Mouse (Mus musculus): ENCODE measurements at regions not wholly inside any gene's neighbourhood (a gene's known extent, or its start where the extent isn't known, plus 50 kb on each side); places are given as distances from the start of the nearest gene placed in this dataset.
"Not testable (repeated sequence)": the region's sequence is repeated elsewhere in the genome, so short reads cannot be mapped to it uniquely, and the experiment has no call there.

DNA sequence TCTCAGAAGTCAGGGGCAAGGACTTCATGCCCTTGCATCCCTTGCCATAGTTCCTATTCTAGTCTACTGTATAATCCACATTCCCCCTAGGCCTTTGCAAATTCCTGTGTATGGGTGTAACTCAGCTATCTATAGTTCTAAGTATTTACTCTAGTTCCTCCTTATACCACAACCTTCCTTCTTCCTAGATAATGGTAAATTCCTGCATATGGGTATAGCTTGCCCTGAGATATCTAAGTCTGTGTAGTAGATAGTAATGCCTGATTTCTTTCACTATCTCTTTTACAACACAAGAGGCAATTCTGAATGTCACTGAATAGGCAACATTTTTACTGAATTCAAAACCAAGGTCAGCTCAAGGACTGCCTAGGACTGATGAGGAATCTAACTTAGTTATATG, 1000.2 kb downstream of the Kcnt2 start:
- DNase-seq (ENCODE audit: extremely low spot score in 1 of 2, low spot score in 2 of 2); intact Hi-C loops (cut with DNase I): not testable (repeated sequence)

DNA sequence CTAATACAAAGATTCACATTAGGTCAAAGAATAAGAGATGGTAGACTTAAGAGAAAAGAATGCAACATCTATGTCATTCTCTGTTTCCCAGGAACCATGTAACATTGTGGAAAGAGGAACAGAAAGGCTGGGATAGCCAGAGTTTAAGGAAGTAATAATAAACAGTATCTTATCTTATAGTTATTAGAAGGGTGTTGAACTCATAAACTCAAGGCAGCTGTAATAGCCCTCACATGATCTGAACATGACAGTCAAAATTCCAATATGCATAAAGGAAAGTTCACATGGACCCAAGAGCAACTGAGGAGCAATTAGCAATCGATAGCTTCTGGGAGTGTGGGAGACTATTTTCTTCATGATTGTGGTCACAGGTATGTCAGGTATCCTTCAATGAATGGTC, 1028.8 kb downstream of the Kcnt2 start:
- intact Hi-C loops (cut with DNase I) = no loop called here
- DNase-seq (ENCODE audit: extremely low spot score in 1 of 2, low spot score in 2 of 2) = no peak

DNA sequence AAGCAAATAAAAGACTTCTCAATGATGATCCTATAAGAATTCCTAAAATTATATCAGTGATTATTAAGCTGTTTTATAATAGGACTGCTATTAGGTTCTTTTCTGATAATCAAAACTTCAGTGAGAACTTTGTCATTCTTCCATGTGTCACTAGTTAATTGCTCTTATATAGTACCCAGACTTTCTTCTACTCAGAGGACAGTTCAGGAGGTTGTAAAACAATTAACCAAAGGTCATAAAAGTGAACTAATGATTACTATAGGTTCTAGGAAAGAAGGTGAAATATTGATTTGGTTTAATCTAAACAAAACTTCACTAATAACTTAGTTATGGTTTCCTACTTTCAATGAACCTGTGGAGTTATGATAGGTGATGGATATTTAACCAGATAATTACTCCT, 1035.6 kb downstream of the Kcnt2 start:
- intact Hi-C loops (cut with DNase I) = no loop called here
- no peak for DNase-seq (ENCODE audit: extremely low spot score in 1 of 2, low spot score in 2 of 2)

DNA sequence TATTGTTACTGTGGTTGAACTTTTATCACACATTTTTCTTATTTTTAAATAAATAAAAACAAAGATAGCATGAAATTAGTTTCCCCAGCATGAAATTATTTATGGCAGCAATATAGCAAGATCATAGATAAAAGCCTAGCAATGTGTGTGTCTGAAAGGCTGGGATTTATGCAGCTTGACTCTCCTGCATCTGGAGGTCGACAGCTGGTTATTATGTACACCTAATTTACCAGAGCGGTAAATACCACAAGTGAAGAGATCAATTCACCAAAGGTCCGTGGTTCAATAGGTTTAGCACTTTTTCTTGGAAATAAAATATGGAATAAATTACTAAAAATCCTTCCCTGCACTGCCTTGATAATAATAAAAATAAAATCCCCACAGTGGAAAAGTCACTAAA, 1077.0 kb downstream of the Kcnt2 start:
- intact Hi-C loops (cut with DNase I) = no loop called here
- DNase-seq (ENCODE audit: extremely low spot score in 1 of 2, low spot score in 2 of 2) = no peak

DNA sequence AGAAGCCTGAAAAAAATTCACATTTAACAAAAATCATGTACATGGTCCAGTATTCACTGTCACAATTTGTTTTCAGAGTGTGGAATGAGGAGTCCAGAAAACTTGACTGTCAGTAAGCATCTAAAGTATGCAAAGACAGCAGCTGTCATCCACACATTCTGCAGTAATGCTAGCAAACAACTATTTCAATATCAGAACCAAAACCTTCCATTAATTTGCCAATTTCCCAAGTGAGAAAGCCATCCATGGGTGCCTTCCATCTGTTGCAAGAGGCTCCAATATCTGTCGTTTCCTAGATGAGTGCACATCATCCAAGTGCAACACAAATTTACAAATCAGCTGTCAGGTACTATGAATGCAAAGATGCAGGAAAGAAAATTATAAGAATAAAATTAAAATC, 1092.1 kb downstream of the Kcnt2 start:
- intact Hi-C loops (cut with DNase I) = no loop called here

DNA sequence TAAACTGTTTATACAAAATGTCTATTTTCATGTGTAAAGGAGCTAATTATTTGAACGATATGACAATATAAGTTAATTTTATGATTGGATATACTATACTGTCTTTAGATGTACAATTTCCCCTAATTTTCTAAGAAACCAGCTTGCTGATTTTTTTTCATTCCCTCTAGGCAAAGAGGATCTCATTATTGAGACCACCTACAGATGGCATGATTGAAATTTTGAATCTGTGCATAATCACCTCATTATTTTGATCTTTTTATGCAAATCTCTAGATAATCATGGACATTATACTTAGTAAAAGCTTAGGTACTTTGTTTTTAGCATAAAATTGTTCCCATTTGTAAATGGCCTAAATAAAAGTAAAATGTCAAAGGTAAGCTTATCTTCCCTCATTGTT, 1123.5 kb downstream of the Kcnt2 start:
- intact Hi-C loops (cut with DNase I) = no loop called here
- no peak for DNase-seq (ENCODE audit: extremely low spot score in 1 of 2, low spot score in 2 of 2)

More for the DNA sequence above, 1092.1 kb downstream of the Kcnt2 start:
- DNase-seq (ENCODE audit: extremely low spot score in 1 of 2, low spot score in 2 of 2) = no peak

DNA sequence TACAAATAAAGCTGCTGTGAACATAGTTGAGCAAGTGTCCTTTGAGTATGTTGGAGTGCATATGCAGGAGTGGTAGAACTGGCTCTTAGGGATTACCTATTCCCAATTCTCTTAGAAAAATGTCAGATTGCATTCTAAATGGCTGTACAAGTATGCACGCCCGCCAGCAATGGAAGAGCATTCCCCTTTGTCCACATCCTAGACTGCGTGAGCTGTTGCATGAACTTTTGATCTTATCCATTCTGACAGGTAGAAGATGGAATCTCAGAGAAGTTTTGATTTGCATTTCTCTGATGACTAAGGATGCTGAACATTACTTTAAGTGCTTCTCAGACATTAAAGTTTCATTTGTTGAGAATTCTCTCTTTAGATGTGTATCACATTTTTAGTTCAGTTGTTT, 1130.0 kb downstream of the Kcnt2 start:
- intact Hi-C loops (cut with DNase I) = no loop called here

DNA sequence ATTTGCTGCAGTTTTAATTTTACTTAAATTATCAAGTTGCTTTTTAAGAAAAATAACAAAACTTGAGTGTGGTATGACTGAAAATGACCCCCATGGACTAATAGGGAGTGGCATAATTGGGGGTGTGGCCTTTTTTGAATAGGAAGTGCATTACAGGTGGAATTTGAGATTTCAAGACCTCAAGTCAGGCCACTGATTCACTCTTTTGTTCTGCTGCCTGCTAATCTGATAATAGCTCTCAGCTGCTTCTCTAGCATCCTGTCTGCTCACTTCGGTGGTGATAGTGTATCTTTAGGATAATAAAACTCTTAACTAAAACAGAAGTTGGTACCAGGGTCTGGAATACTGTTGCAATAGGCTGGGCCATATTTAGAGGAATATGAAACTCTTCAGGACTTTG, 1155.4 kb downstream of the Kcnt2 start:
- intact Hi-C loops (cut with DNase I) = no loop called here
- DNase-seq (ENCODE audit: extremely low spot score in 1 of 2, low spot score in 2 of 2) = no peak

More for the DNA sequence above, 1130.0 kb downstream of the Kcnt2 start:
- DNase-seq (ENCODE audit: extremely low spot score in 1 of 2, low spot score in 2 of 2) = no peak

DNA sequence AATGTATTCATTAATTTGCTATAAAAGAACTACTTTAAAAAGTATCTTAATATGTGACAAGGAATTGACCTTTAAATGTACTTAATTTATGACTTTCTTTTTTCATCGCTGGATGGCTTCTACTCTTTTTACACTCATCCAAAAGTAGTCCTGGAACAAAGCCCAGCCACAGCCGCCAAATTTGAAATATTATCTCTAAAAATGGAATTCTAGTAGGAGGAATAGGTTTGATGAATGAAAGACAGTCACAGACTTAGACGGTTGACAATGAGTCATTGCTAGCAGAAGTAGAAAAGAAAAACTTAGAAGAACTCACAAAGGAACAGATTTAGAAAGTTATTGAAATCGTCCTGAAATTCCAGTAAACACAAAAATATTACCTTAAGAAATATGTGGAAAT, 1183.7 kb downstream of the Kcnt2 start:
- peak in 1 of 2 experiments; percentile 33 for DNase-seq (ENCODE audit: extremely low spot score in 1 of 2, low spot score in 2 of 2)
- intact Hi-C loops (cut with DNase I) = no loop called here

- intact Hi-C loops (cut with DNase I) = no loop called here
- DNase-seq (ENCODE audit: extremely low spot score in 1 of 2, low spot score in 2 of 2) = no peak
These were observed 1184.2 kb downstream of the Kcnt2 start for GRCm38 (mm10) chr1:141430117-141430516.

DNA sequence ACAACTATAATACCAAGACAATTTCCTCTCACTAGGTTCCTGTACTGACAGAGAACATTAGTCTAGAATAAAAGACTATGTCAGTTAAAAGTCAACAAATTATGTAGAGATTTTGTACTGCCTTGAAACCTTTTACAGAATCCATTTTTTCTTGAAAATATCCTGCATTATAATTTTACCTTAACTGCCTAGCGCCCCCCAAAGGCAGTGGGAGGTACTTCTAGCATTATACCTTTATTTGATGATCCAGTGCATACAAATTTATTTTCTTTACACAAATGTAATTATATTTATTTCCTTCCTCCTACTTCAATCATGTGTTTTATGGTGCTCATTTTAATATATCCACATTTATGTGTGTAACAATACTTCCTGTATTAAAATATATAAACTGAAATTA, 1189.5 kb downstream of the Kcnt2 start:
- DNase-seq (ENCODE audit: extremely low spot score in 1 of 2, low spot score in 2 of 2) = no peak

GRCm38 (mm10) chr1:141440234-141440633, 1194.3 kb downstream of the Kcnt2 start:
- no peak for DNase-seq (ENCODE audit: extremely low spot score in 1 of 2, low spot score in 2 of 2)
- intact Hi-C loops (cut with DNase I) = no loop called here

More for the DNA sequence above, 1189.5 kb downstream of the Kcnt2 start:
- intact Hi-C loops (cut with DNase I) = no loop called here

DNA sequence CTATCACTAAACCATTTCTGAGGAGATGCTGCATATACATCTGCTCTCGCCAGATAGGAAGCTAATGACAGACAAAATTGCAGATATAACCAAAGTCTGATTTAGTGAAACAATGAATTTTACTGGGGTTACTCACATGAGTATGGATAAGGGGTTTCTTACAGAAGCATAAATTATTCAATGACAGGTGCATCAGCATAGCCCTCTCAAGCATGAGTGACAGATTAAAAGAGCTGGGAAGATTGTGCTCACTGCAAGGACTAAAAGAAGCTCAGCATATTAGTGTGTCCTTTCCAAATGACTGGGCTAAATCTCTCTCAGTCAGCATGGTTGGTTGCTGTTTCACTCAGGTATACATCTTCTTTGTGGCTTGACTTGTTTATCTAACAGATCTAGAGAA, 1205.0 kb downstream of the Kcnt2 start:
- intact Hi-C loops (cut with DNase I) = no loop called here

GRCm38 (mm10) chr1:141464576-141464975, 1218.6 kb downstream of the Kcnt2 start:
- DNase-seq (ENCODE audit: extremely low spot score in 1 of 2, low spot score in 2 of 2) = no peak
- intact Hi-C loops (cut with DNase I) = no loop called here

More for the DNA sequence above, 1205.0 kb downstream of the Kcnt2 start:
- no peak for DNase-seq (ENCODE audit: extremely low spot score in 1 of 2, low spot score in 2 of 2)

All from left cerebral cortex, postnatal 10 days (tissue).